Mouse (Mus musculus) pancreas, adult 10 weeks (tissue): ENCODE results near the gene Dao. TPM values are rescaled to one million over a fixed set of nuclear protein-coding genes. Genes with fewer than 3 reads are reported as not detected.

ENCODE experiments used
- polyA plus RNA-seq: library from polyadenylated mRNA; stranded (reverse); fragments of 350-450 nt; fragmentation: Illumina TruSeq; extraction: RNeasy Lipid Tissue Mini Kit (QIAGEN cat#74804); gene quantifications from one replicate; pipeline ENCODE4 v1.2.3, GENCODE M21; 2015; ENCODE audit warnings: low read depth, low replicate concordance; ENCODE audit not compliant: insufficient read depth

The Dao gene
- not detected for polyA plus RNA-seq

GRCm38 (mm10) chr5:114003542-114003941 is at the start of gene Dao:
Gene Dao, plus strand, starts transcription at chr5:114003703.

GRCm38 (mm10) chr5:113993487-113994465 is 9.7 kb upstream of the Dao start, which contains the start of gene Ssh1:
Gene Ssh1, minus strand, starts transcription at chr5:113993894.

GRCm38 (mm10) chr5:114065161-114065560 is 61.7 kb downstream of the Dao start, which contains the start of gene Usp30:
Gene Usp30, plus strand, starts transcription at chr5:114065461.

Other genes starting within 250 kb of the Dao start
- gene Sart3, start 231.2 kb upstream of the Dao start, polyA plus RNA-seq: 6.0 TPM
- gene Iscu, start 231.0 kb upstream of the Dao start, polyA plus RNA-seq: 46.8 TPM
- gene Tmem119, start 203.2 kb upstream of the Dao start, polyA plus RNA-seq: 13.5 TPM
- 3.7 TPM for gene Selplg, start 171.1 kb upstream of the Dao start, polyA plus RNA-seq
- gene Coro1c, start 94.9 kb upstream of the Dao start, polyA plus RNA-seq: 9.9 TPM
- gene Ssh1, start 9.8 kb upstream of the Dao start, polyA plus RNA-seq: 4.2 TPM
- gene Usp30, start 61.8 kb downstream of the Dao start, polyA plus RNA-seq: 3.7 TPM
- 0.46 TPM for gene Svop, start 87.9 kb downstream of the Dao start, polyA plus RNA-seq
- gene Alkbh2, start 124.5 kb downstream of the Dao start, polyA plus RNA-seq: 3.9 TPM
- 2.3 TPM for gene Ung, start 126.7 kb downstream of the Dao start, polyA plus RNA-seq
- gene Acacb, start 142.8 kb downstream of the Dao start, polyA plus RNA-seq: 9.0 TPM